Mouse (Mus musculus) E14TG2a.4 (cell line): Measurements from ENCODE around the gene Gm44579.

Experiments
- H3K27me3 ChIP-seq: 2 replicates; pipeline ENCODE4 v1.6.1; 2014; ENCODE audit warnings: low read length, control low read depth; ENCODE audit not compliant: insufficient read depth
- H3K36me3 ChIP-seq: 2 replicates; pipeline ENCODE4 v1.6.1; 2014; ENCODE audit warnings: low read length, control low read depth; ENCODE audit not compliant: insufficient read depth
- H3K4me1 ChIP-seq: replicated peaks from 2 replicates; pipeline ENCODE4 v1.6.1; 2014; ENCODE audit warnings: low read depth, low read length, control low read depth
- H3K4me3 ChIP-seq: replicated peaks from 2 replicates; pipeline ENCODE4 v1.5.1; 2014; ENCODE audit warnings: mild to moderate bottlenecking, low read length
- H3K9me3 ChIP-seq: 2 replicates; pipeline ENCODE4 v1.6.1; 2014; ENCODE audit warnings: low read length, control low read depth
- CTCF ChIP-seq: conservative IDR thresholded peaks from 2 replicates; pipeline ENCODE4 v1.5.1; 2014; ENCODE audit warnings: low read length
- NANOG ChIP-seq: IDR thresholded peaks from 2 replicates; pipeline ENCODE4 v1.6.1; 2014; ENCODE audit warnings: borderline replicate concordance, low read length, mixed read lengths
- POU5F1 ChIP-seq: IDR thresholded peaks from 2 replicates; pipeline ENCODE4 v1.6.1; 2014; ENCODE audit warnings: low read length, borderline replicate concordance

The Gm44579 gene

DNA sequence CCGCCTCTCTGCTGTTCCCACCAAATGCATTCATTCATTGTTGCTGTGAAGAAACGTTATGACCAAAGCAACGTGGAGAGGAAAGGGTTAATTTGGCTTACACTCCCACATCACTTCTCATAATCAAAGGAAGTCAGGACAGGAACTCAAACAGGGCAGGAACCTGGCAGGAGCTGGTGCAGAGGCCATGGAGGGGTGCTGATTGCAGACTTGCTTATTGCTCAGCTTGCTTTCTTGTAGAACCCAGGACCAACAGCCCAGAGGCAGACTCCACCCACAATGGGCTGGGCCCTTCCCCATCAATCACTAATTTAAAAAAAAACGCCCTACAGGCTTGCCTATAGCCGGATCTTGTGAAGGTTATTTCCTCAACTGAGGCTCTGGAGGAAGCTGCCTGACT lies 6.6 kb downstream of the Gm44579 start:
- Histone ChIP-seq H3K27me3 (no peaks in the 10 kb centered on the region), H3K4me3 (no peak overlapping the region), H3K36me3 (no peaks in the 10 kb centered on the region), H3K4me1 (no peaks in the 10 kb centered on the region), H3K9me3 (no peaks in the 10 kb centered on the region)
- TF ChIP-seq NANOG: no peak
- no peak for TF ChIP-seq CTCF

DNA sequence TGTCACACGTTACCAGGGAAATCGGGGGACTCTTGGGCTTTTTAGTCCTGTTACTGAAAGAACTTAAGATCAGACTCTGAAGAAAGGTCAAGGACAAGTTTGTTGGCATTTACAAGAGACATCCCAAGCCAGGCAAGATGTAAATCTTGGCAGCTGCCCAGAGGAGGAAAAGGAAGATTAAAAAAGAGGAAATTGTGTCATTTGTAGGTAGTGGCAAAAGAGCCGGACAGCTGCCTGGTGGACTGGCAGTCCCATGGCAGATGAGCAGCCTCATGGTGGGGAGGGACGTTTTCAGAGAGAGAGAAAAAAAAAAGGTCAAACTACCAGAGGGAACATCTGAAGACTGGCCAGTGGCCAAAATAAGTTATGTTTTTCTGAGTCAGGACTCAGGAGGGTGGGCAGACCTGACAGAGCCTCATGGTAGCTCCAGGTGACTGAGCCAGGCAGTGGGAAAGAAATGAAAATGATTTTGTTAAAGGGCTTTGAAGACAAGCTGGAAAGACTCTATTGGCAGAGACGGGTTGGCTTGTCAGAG lies 7.4 kb downstream of the Gm44579 start:
- no peaks in the 10 kb centered on the region for H3K36me3 ChIP-seq
- no peaks in the 10 kb centered on the region for H3K4me1 ChIP-seq
- no peaks in the 10 kb centered on the region for H3K9me3 ChIP-seq
- TF ChIP-seq POU5F1 (no peak), NANOG (no peak), CTCF (no peak)
- H3K4me3 ChIP-seq: no peak overlapping the region
- H3K27me3 ChIP-seq: no peaks in the 10 kb centered on the region

DNA sequence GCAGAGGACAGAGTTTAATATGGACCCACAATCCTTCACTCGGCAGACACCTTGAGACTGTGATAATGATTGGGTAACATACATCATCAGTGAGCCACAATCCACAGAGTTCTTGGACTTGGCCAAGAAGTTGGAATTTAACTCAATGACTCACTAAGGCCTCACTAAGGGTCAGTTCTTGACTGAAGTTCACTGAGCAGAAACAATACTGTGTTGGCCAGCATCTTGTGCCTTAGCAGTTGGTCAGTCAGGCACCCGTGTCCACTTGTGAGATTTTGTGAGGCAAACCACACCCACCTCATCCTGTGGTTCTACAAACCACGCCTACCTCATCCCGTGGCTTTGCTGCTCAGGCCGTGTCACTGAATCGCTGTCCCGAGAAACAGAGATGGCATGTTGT lies 11.1 kb downstream of the Gm44579 start:
- H3K27me3 ChIP-seq: no peaks in the 10 kb centered on the region
- TF ChIP-seq NANOG (no peak), POU5F1 (no peak), CTCF (no peak)

DNA sequence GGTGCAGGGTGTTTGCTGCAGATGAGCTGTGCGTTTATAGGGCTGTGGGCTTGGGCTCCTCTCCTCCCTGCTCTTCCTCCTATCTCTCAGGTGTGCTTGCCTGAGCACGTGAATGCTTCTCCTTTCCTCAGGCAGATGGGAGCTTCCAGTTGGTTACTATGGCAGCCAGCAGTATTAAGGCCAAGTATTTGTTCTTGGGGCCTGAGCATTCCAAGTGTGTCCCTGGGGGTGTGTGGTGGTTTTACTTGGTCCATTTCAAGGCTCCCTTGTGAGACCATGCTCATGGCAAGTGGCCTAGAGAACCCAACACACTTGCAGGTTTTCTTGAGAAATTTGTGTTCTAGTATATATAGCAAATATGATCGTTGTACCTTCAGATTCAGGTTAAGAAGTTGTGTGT lies 25.3 kb downstream of the Gm44579 start, which contains the start of gene Olfr288:
Olfr288 (minus strand) TSS at position 101 of the 400 bp plus-strand sequence.
- Histone ChIP-seq H3K36me3 (no peaks in the 10 kb centered on the region), H3K4me1 (no peaks in the 10 kb centered on the region), H3K4me3 (no peak within 1 kb of the TSS), H3K27me3 (peaks cover 4% of the 10 kb centered on the region), H3K9me3 (no peaks in the 10 kb centered on the region)
- no peak for TF ChIP-seq POU5F1
- TF ChIP-seq CTCF: no peak
- TF ChIP-seq NANOG: no peak

More for the DNA sequence above, 11.1 kb downstream of the Gm44579 start:
- Histone ChIP-seq H3K4me3 (no peak overlapping the region), H3K9me3 (no peaks in the 10 kb centered on the region), H3K36me3 (no peaks in the 10 kb centered on the region), H3K4me1 (no peaks in the 10 kb centered on the region)

DNA sequence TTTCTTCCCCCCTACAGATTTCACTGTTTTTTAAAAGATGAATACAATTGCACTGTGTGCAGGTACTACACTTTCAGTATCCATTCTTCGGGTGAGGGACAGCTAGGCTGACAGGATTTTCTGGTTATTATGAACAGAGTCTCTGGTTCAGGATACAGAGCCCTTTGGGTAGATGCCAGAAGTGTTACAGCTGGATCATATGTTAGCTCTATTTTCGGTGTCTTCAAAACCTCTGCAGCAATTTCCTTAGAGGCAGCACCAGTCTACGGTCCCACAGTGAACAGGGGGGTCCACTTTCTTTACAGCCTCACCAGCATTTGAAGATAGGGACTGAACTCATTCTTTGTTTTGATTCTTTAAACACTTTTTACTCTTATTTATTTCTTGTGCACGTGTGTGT lies 36.3 kb downstream of the Gm44579 start:
- Histone ChIP-seq H3K4me1 (peaks cover 12% of the 10 kb centered on the region), H3K4me3 (no peak overlapping the region), H3K36me3 (no peaks in the 10 kb centered on the region), H3K27me3 (peaks cover 22% of the 10 kb centered on the region), H3K9me3 (no peaks in the 10 kb centered on the region)
- TF ChIP-seq CTCF (no peak), POU5F1 (no peak), NANOG (no peak)

DNA sequence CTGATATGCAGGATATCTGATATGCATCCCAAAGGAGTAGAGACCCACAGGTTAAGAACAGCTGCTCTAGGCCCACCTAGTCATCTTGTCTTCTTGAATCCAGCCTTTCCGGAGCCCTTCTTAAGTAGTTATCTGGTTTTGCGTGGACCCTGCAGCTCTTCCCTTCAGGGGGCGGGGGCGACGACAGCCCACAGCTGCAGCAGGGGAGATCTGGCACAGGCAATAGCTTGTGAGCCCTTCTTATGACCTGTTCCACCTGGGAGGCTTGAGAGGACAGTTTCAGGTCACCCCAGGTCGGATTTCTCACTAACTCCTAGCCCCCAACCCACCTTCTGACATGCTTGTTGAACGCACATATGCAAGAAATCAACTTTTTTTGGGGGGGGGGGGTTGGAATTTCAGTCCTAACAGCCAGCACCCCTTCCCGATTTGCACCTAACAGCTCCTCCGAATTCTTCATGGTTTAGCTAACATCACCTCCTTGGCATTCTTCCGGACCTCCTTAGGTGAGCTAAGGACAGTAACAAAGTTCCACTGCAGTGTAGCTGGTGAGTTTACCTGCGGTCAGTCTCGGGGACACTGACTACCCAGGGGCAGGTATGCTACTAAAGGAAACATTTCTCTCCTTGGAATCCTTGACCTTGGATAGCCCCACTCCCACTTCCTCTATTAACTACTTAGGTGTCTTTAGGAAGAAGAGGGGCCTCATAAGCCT lies 38.8 kb downstream of the Gm44579 start:
- Histone ChIP-seq H3K9me3 (no peaks in the 10 kb centered on the region), H3K27me3 (peaks cover 29% of the 10 kb centered on the region), H3K4me1 (peaks cover 12% of the 10 kb centered on the region), H3K4me3 (no peak overlapping the region), H3K36me3 (no peaks in the 10 kb centered on the region)
- TF ChIP-seq NANOG: no peak
- TF ChIP-seq POU5F1: no peak
- no peak for TF ChIP-seq CTCF

DNA sequence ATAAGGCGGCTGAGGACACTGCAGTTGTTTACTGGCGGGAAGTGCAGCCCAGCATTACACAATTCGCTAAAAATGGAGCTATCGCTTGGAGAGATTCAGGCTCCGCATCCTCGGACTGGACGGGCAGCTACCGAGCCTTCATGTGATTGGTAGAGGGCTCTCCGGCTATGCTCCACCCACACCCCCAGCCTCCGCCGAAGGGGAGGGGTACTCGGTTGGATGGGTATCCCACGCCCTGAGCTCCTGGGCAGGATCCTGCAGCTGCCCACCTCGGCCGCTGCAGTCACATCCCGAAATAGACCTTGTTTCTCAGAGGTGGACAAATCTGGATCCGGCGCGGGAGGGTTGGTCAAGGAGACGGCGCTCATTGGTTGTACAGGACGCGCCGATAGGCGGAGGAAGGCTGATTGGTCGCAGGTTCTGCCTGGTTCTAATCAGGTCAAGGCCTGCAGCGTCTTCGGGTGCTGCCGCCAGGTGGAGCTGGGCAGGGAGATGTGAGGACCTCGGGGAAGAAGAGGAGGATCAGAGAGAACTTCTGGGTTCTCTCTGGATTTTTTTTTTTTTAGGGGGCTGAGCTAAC lies 39.6 kb downstream of the Gm44579 start:
- no peaks in the 10 kb centered on the region for H3K9me3 ChIP-seq
- no peaks in the 10 kb centered on the region for H3K36me3 ChIP-seq
- H3K4me3 ChIP-seq: peak overlapping the region; percentile 81
- peaks cover 12% of the 10 kb centered on the region for H3K4me1 ChIP-seq
- peaks cover 35% of the 10 kb centered on the region for H3K27me3 ChIP-seq
- TF ChIP-seq POU5F1 (no peak), CTCF (peak; percentile 46)

DNA sequence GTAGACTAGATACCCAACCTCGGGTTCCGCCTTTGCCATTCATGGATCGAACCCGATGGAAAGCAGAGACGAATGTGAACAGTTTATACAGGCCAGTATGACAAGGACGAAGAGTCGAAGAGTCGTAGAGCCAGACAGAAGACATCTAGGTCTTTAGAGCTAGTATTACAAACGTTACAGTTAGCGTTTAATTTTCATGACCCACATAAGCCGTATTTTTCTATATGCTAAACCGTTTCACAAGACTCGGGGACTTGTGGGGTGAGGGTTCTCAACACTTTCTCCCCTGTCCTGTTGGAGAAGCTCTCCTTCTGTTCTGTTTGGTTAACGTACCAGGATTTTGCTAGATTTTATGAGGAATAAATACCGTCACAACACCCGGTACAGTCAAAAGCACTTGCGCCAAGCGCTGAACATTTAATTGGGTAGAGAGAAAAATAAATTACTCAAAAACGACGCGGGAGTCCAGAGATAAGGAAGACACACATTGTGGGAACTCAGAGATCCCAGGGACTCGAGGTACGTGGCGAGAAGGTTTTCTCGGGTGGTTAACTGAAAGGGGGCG lies 40.1 kb downstream of the Gm44579 start:
- Histone ChIP-seq H3K4me3 (peak overlapping the region; percentile 81), H3K4me1 (peaks cover 12% of the 10 kb centered on the region), H3K27me3 (peaks cover 35% of the 10 kb centered on the region), H3K36me3 (no peaks in the 10 kb centered on the region), H3K9me3 (no peaks in the 10 kb centered on the region)
- TF ChIP-seq POU5F1: no peak
- no peak for TF ChIP-seq CTCF
- TF ChIP-seq NANOG: no peak

DNA sequence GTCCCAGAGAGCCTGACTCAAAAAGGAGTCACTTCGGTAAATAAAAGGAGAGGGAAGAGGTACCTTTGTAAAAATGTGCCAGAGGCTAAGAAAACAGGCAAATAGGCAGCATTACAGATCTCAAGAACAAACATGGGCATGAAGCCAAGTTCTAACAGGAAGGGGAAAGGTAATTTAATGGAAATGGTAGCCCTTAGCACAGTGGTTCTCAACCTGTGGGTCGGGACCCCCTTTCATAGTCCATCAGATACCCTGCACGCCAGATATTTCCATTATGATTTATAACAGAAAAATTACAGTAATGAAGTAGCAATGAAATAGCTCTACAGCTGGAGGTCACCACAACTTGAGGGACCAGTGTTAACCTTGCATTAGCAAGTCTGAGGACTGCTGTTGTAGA lies 43.5 kb downstream of the Gm44579 start:
- no peaks in the 10 kb centered on the region for H3K36me3 ChIP-seq
- peaks cover 43% of the 10 kb centered on the region for H3K27me3 ChIP-seq
- H3K4me3 ChIP-seq: no peak overlapping the region
- TF ChIP-seq NANOG (no peak), POU5F1 (no peak), CTCF (no peak)
- H3K9me3 ChIP-seq: no peaks in the 10 kb centered on the region
- H3K4me1 ChIP-seq: peaks cover 10% of the 10 kb centered on the region
